Mouse (Mus musculus): ENCODE data around the gene Gm10229.
"Not testable (repeated sequence)": the region's sequence is repeated elsewhere in the genome, so short reads cannot be mapped to it uniquely, and the experiment has no call there.

Gm10229 gene

DNA sequence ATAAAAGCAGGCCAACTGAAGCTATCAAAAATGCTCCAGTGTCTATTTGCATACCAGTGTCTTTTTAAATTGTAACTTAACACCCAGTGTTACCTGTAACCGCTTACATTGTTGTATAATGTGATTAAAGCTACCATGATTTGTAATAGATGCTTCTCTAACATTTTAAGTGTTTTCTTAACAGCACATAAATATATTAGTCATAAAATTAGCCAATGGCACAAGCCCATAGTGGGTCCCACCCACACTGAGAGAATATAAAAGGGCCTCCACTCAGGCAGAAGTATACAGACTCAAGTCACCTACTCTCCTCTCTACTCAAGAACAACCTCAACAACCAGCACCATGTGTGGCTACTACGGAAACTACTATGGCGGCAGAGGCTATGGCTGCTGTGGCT lies at the start of gene Gm10229:
TSS of gene Gm10229 (plus strand) at position 301 of the 400 bp plus-strand sequence.
- not testable (repeated sequence) for DNase-seq

DNA sequence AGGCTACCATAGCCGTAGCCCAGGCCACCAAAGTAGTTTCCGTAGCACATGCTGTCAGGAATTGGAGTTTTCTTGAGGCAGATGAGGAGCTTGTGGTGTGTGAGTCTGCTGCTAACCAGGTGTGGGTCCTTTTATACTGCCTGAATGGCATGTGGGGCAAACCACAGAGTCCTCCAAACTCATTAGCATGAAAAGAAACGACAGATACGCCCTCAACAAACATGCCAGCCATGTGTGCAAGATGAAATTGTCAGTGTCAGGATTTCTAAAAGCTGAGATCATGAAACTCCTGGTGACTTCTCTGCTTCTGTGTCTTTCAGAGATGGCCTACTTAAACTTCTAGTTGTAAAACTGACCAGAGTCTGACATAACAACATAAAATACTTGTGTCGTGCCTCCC lies 4.4 kb upstream of the Gm10229 start, which contains the start of gene Krtap22-2:
TSS of gene Krtap22-2 (minus strand) at position 101 of the 400 bp plus-strand sequence.
- DNase-seq, result no peak

DNA sequence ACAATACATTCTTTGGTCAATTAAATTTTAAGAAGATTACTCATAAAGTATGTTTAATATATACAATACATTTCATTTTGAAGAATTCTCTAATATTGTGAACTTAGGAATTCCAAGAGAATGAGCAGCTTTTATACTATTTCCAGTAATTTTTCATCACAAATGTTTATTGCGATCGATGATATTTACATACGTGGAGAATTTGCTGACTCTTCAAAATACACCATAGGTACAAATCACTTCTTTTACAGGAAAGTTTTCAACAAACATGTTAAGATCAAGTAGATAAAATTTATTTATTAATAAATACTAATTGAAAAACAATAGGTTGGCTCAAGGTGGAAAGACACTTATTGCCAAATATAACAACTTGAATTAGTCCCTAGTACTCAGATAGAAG lies 1.1 kb upstream of the Gm10229 start:
- DNase-seq, result no peak

DNA sequence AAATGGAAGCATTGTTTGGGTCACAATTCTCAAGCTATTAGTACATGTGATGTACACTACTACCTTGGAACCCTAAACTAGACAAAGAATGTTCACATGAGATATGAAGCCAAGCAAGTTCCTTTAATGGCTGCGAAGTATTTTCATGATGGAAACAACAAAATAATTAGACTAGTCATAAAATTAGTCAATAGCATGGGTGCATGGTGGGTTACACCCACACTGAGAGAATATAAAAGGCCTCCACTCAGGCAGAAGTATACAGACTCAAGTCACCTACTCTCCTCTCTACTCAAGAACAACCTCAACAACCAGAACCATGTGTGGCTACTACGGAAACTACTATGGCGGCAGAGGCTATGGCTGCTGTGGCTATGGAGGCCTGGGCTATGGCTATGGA lies 16.3 kb downstream of the Gm10229 start, which contains the start of gene Krtap6-1:
TSS of gene Krtap6-1 (plus strand) at position 301 of the 400 bp plus-strand sequence.
- not testable (repeated sequence) for DNase-seq

DNA sequence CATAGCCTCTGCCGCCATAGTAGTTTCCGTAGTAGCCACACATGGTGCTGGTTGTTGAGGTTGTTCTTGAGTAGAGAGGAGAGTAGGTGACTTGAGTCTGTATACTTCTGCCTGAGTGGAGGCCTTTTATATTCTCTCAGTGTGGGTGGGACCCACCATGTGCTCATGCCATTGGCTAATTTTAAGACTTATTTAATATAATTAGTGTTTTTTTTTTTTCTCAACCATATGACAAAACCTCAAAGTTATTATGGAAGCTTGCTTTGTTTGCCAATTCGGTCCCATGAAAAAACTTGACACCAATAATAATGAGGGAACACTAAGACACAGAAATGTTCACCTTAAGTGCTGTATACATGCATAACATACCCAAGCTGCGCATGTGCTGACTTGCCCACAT lies 26.3 kb downstream of the Gm10229 start, which contains the start of gene Gm10228:
TSS of gene Gm10228 (minus strand) at position 101 of the 400 bp plus-strand sequence.
- DNase-seq, result not testable (repeated sequence)

DNA sequence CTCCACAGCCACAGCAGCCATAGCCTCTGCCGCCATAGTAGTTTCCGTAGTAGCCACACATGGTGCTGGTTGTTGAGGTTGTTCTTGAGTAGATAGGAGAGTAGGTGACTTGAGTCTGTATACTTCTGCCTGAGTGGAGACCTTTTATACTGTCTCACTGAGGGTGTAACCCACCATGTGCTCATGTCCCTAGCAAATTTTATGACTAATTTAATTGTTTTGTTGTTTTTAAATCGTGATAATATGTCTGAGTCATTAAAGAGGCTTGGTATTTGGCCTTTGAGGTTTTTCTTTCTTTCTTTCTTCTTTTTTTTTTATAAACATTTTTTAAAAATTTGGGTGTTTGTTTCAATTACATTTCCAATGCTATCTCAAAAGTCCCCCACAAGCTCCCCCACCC lies 32.7 kb downstream of the Gm10229 start, which contains the start of gene Krtap6-5:
TSS of gene Krtap6-5 (minus strand) at position 101 of the 400 bp plus-strand sequence.
- DNase-seq, result no peak

DNA sequence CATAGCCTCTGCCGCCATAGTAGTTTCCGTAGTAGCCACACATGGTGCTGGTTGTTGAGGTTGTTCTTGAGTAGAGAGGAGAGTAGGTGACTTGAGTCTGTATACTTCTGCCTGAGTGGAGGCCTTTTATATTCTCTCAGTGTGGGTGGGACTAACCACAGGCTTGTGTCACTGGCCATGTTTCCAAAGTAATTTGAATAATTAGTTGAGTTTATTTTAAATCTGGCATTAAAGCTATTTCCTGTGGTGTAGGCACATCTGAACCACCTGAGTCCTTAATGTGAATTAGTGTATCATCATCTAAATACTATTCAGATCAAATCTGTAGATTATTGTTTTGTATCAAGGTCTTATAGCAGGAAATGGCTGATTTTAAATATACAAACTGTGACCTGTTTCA lies 48.8 kb downstream of the Gm10229 start, which contains the start of gene 1110025L11Rik:
TSS of gene 1110025L11Rik (minus strand) at position 101 of the 400 bp plus-strand sequence.
- DNase-seq, result not testable (repeated sequence)

Measured in lung, postnatal 10 days (tissue).